Mouse (Mus musculus) heart, embryonic 11.5 days (tissue): ENCODE data around the gene Foxa1. TPM values are rescaled to one million over a fixed set of nuclear protein-coding genes. Genes with fewer than 3 reads are reported as not detected.

Source experiments
- ATAC-seq: fragments of 200-750 bp; cut with Nextera tagmentation; replicated peaks from 2 replicates; pipeline ENCODE4 v1.8.0; 2017; ENCODE audit warnings: moderate library complexity; ENCODE audit not compliant: insufficient number of reproducible peaks, low FRiP score, low TSS enrichment
- H3K27ac ChIP-seq: fragments of 300-500 bp; sonication (generic); 2 replicates; pipeline ENCODE4 v1.5.1; 2014; ENCODE audit warnings: mild to moderate bottlenecking, low read depth, low read length
- H3K27me3 ChIP-seq: fragments of 300-500 bp; sonication (generic); 2 replicates; pipeline ENCODE4 v1.6.1; 2014; ENCODE audit warnings: mild to moderate bottlenecking, low read length, mixed read lengths; ENCODE audit not compliant: control insufficient read depth, insufficient read depth
- H3K36me3 ChIP-seq: fragments of 300-500 bp; sonication (generic); 2 replicates; pipeline ENCODE4 v1.6.1; 2014; ENCODE audit warnings: mild to moderate bottlenecking, low read length, moderate library complexity, mixed read lengths; ENCODE audit not compliant: control insufficient read depth, insufficient read depth
- H3K4me1 ChIP-seq: fragments of 300-500 bp; sonication (generic); 2 replicates; pipeline ENCODE4 v1.6.1; 2014; ENCODE audit warnings: low read length; ENCODE audit not compliant: control insufficient read depth, insufficient read depth
- H3K4me2 ChIP-seq: fragments of 300-500 bp; sonication (generic); 2 replicates; pipeline ENCODE4 v1.6.1; 2014; ENCODE audit warnings: mild to moderate bottlenecking, moderate library complexity
- H3K4me3 ChIP-seq: fragments of 300-500 bp; sonication (generic); 2 replicates; pipeline ENCODE4 v1.5.1; 2014; ENCODE audit warnings: low read depth, low read length
- H3K9ac ChIP-seq: fragments of 300-500 bp; sonication (generic); 2 replicates; pipeline ENCODE4 v1.6.1; 2014; ENCODE audit warnings: mild to moderate bottlenecking, low read depth, low read length, moderate library complexity
- H3K9me3 ChIP-seq: fragments of 300-500 bp; sonication (generic); replicated peaks from 2 replicates; pipeline ENCODE4 v1.6.1; 2016; ENCODE audit warnings: low read length; ENCODE audit not compliant: control insufficient read depth
- WGBS: fragments of 180-500 bp; shearing (Covaris S2); extraction: QIAGEN DNeasy Blood & Tissue Kit; methylation state at CpG from one replicate; pipeline ENCODE4 v1.1.7; 2014; ENCODE audit not compliant: insufficient replicate concordance; 5-methylcytosine and 5-hydroxymethylcytosine counted together
- polyA plus RNA-seq: library from polyadenylated mRNA; unstranded; fragments of >200 nt; fragmentation: Nextera tagmentation; extraction: Ambion mirVana; gene quantifications from 2 replicates; pipeline ENCODE4 v1.2.1, GENCODE M21; 2014

Gene Foxa1
- 0.27 and 0.59 TPM in 2 replicates for polyA plus RNA-seq

GRCm38 (mm10) chr12:57546415-57547201, at the start of gene Foxa1:
TSS of gene Foxa1 (minus strand) at chr12:57546916.
- Histone ChIP-seq H3K27me3 (peaks cover 93% of the 10 kb centered on the region), H3K4me3 (peak within 1 kb of the TSS; percentile 56), H3K36me3 (no peaks in the 10 kb centered on the region), H3K4me2 (peak within 1 kb of the TSS; percentile 98), H3K27ac (no peak within 1 kb of the TSS), H3K9me3 (no peaks in the 10 kb centered on the region), H3K9ac (no peak within 1 kb of the TSS; the same call in 1 of the 2 replicates), H3K4me1 (peaks cover 12% of the 10 kb centered on the region; the same call in 1 of the 2 replicates)
- no peak for ATAC-seq
- 1% methylated on average over 32 of the region's 32 CpGs for WGBS

GRCm38 (mm10) chr12:57575931-57576628, 29.4 kb upstream of the Foxa1 start:
- peak overlapping the region; percentile 65; the same call in 1 of the 2 replicates for H3K9ac ChIP-seq
- peak; percentile 71 for ATAC-seq
- peak overlapping the region; percentile 57 for H3K4me3 ChIP-seq
- 1% methylated on average over 74 of the region's 81 CpGs for WGBS
- H3K27ac ChIP-seq: no peak overlapping the region
- peak overlapping the region; percentile 91 for H3K4me2 ChIP-seq
- H3K4me1 ChIP-seq: no peaks in the 10 kb centered on the region
- H3K36me3 ChIP-seq: no peaks in the 10 kb centered on the region
- peaks cover 23% of the 10 kb centered on the region for H3K27me3 ChIP-seq
- peaks cover 2% of the 10 kb centered on the region; the same call in 1 of the 2 replicates for H3K9me3 ChIP-seq

- Histone ChIP-seq H3K27me3 (peaks cover 23% of the 10 kb centered on the region), H3K9ac (no peak overlapping the region), H3K27ac (no peak overlapping the region), H3K36me3 (no peaks in the 10 kb centered on the region), H3K4me1 (no peaks in the 10 kb centered on the region), H3K4me2 (no peak overlapping the region), H3K9me3 (no peaks in the 10 kb centered on the region), H3K4me3 (no peak overlapping the region)
- no peak for ATAC-seq
Measured at GRCm38 (mm10) chr12:57572415-57572814, 25.7 kb upstream of the Foxa1 start.

GRCm38 (mm10) chr12:57571773-57572172, 25.1 kb upstream of the Foxa1 start:
- no peaks in the 10 kb centered on the region for H3K9me3 ChIP-seq
- peak overlapping the region; percentile 47 for H3K4me2 ChIP-seq
- WGBS: 4% methylated on average over 9 of the region's 9 CpGs
- no peak for ATAC-seq
- H3K9ac ChIP-seq: no peak overlapping the region
- no peaks in the 10 kb centered on the region for H3K36me3 ChIP-seq
- no peak overlapping the region for H3K27ac ChIP-seq
- peaks cover 20% of the 10 kb centered on the region for H3K27me3 ChIP-seq
- no peaks in the 10 kb centered on the region for H3K4me1 ChIP-seq
- no peak overlapping the region for H3K4me3 ChIP-seq

GRCm38 (mm10) chr12:57563909-57564308, 17.2 kb upstream of the Foxa1 start, which contains the start of gene Ttc6:
TSS of gene Ttc6 (plus strand) at chr12:57564113.
- Histone ChIP-seq H3K4me2 (no peak within 1 kb of the TSS), H3K36me3 (no peaks in the 10 kb centered on the region), H3K4me3 (no peak within 1 kb of the TSS), H3K27ac (no peak within 1 kb of the TSS), H3K9ac (no peak within 1 kb of the TSS), H3K9me3 (0 out of 2 replicates have a peak, but pooled peaks cover 4% of the 10 kb centered on the region), H3K27me3 (no peaks in the 10 kb centered on the region; the same call in 1 of the 2 replicates), H3K4me1 (no peaks in the 10 kb centered on the region)
- ATAC-seq: no peak
- WGBS: 81% methylated on average over 6 of the region's 6 CpGs

- Histone ChIP-seq H3K9ac (no peak overlapping the region), H3K36me3 (no peaks in the 10 kb centered on the region)
- WGBS: 49% methylated on average over 3 of the region's 3 CpGs
Measured at GRCm38 (mm10) chr12:57554091-57554490, 7.4 kb upstream of the Foxa1 start.

GRCm38 (mm10) chr12:57552286-57552685, 5.6 kb upstream of the Foxa1 start:
- no peak overlapping the region for H3K9ac ChIP-seq
- no peak for ATAC-seq
- H3K4me1 ChIP-seq: peaks cover 2% of the 10 kb centered on the region; the same call in 1 of the 2 replicates
- H3K4me3 ChIP-seq: no peak overlapping the region
- no peaks in the 10 kb centered on the region for H3K36me3 ChIP-seq
- no peak overlapping the region for H3K4me2 ChIP-seq
- no peak overlapping the region for H3K27ac ChIP-seq
- WGBS: 14% methylated on average over 3 of the region's 3 CpGs
- peaks cover 73% of the 10 kb centered on the region for H3K27me3 ChIP-seq
- H3K9me3 ChIP-seq: no peaks in the 10 kb centered on the region

More at GRCm38 (mm10) chr12:57554091-57554490, 7.4 kb upstream of the Foxa1 start:
- H3K27me3 ChIP-seq: peaks cover 57% of the 10 kb centered on the region
- H3K4me1 ChIP-seq: peaks cover 2% of the 10 kb centered on the region; the same call in 1 of the 2 replicates
- ATAC-seq: no peak
- no peak overlapping the region for H3K4me2 ChIP-seq
- no peak overlapping the region for H3K4me3 ChIP-seq
- no peak overlapping the region for H3K27ac ChIP-seq
- H3K9me3 ChIP-seq: no peaks in the 10 kb centered on the region

- peaks cover 84% of the 10 kb centered on the region for H3K27me3 ChIP-seq
- H3K9me3 ChIP-seq: no peaks in the 10 kb centered on the region
- no peak overlapping the region for H3K4me3 ChIP-seq
- WGBS: 3% methylated on average over 8 of the region's 8 CpGs
- no peaks in the 10 kb centered on the region for H3K36me3 ChIP-seq
- no peak overlapping the region for H3K27ac ChIP-seq
- H3K4me2 ChIP-seq: no peak overlapping the region
- no peak overlapping the region for H3K9ac ChIP-seq
- ATAC-seq: no peak
- H3K4me1 ChIP-seq: peaks cover 12% of the 10 kb centered on the region; the same call in 1 of the 2 replicates
Measured at GRCm38 (mm10) chr12:57550881-57551280, 4.2 kb upstream of the Foxa1 start.
